Mouse (Mus musculus) forebrain, postnatal 0 days (tissue): ENCODE results near the gene Gria1. TPM values are rescaled to one million over a fixed set of nuclear protein-coding genes. Genes with fewer than 3 reads are reported as not detected.

Experiments
- ATAC-seq: fragments of 200-750 bp; cut with Nextera tagmentation; 2 replicates; pipeline ENCODE4 v1.8.0; 2017; ENCODE audit warnings: mild to moderate bottlenecking, moderate library complexity
- DNase-seq: peaks from one replicate; pipeline ENCODE4 v3.0.0-alpha.2; 2015
- H3K27ac ChIP-seq: fragments of 300-500 bp; sonication (generic); 2 replicates; pipeline ENCODE4 v1.5.1; 2014; ENCODE audit warnings: low read depth, mild to moderate bottlenecking, antibody characterized with exemption, low read length, moderate library complexity, mixed read lengths
- H3K27me3 ChIP-seq: fragments of 300-500 bp; sonication (generic); 2 replicates; pipeline ENCODE4 v1.6.1; 2014; ENCODE audit warnings: mild to moderate bottlenecking, low read length, mixed read lengths; ENCODE audit not compliant: insufficient read depth
- H3K36me3 ChIP-seq: fragments of 300-500 bp; sonication (generic); 2 replicates; pipeline ENCODE4 v1.6.1; 2014; ENCODE audit warnings: mild to moderate bottlenecking, moderate library complexity; ENCODE audit not compliant: insufficient read depth
- H3K4me1 ChIP-seq: fragments of 300-500 bp; sonication (generic); 2 replicates; pipeline ENCODE4 v1.6.1; 2014; ENCODE audit warnings: antibody characterized with exemption; ENCODE audit not compliant: insufficient read depth
- H3K4me2 ChIP-seq: fragments of 300-500 bp; sonication (generic); 2 replicates; pipeline ENCODE4 v1.6.1; 2014; ENCODE audit warnings: low read depth, mild to moderate bottlenecking, moderate library complexity
- H3K4me3 ChIP-seq: fragments of 300-500 bp; sonication (generic); 2 replicates; pipeline ENCODE4 v1.5.1; 2014; ENCODE audit warnings: low read depth, low read length, mixed read lengths
- H3K9ac ChIP-seq: fragments of 300-500 bp; sonication (generic); 2 replicates; pipeline ENCODE4 v1.6.1; 2014; ENCODE audit warnings: mild to moderate bottlenecking
- H3K9me3 ChIP-seq: fragments of 300-500 bp; sonication (generic); 2 replicates; pipeline ENCODE4 v1.6.1; 2016; ENCODE audit warnings: low read length
- CTCF ChIP-seq: sonication (generic); IDR thresholded peaks from 2 replicates; pipeline ENCODE4 v1.5.1; 2016; ENCODE audit warnings: antibody characterized with exemption, control low read depth, low read depth
- WGBS: fragments of 180-500 bp; shearing (Covaris S2); extraction: QIAGEN DNeasy Blood & Tissue Kit; methylation state at CpG from one replicate; pipeline ENCODE4 v1.1.7; 2014; 5-methylcytosine and 5-hydroxymethylcytosine counted together
- polyA plus RNA-seq: library from polyadenylated mRNA; unstranded; fragments of >200 nt; fragmentation: Nextera tagmentation; extraction: Ambion mirVana; gene quantifications from 2 replicates; pipeline ENCODE4 v1.2.1, GENCODE M21; 2015
- total RNA-seq: library from RNA; depleted of rRNA; stranded (reverse); fragments of >200 nt; gene quantifications from 2 replicates; pipeline ENCODE4 v1.2.3, GENCODE M21; 2014

The Gria1 gene
- total and polyA plus RNA-seq, 2 experiments from 2014 or later, result 92.7 to 121 TPM

- Histone ChIP-seq H3K9me3 (no peaks in the 10 kb centered on the region), H3K4me3 (no peak overlapping the region), H3K27me3 (no peaks in the 10 kb centered on the region), H3K9ac (no peak overlapping the region), H3K36me3 (peaks cover 35% of the 10 kb centered on the region), H3K4me1 (no peaks in the 10 kb centered on the region), H3K4me2 (no peak overlapping the region), H3K27ac (no peak overlapping the region)
- ATAC-seq (no peak), DNase-seq (no peak)
- TF ChIP-seq CTCF, result no peak
- WGBS, result 83% methylated on average over 2 of the region's 2 CpGs
Measured at GRCm38 (mm10) chr11:57235446-57235845, 224.3 kb downstream of the Gria1 start.

GRCm38 (mm10) chr11:57236431-57236830 is 225.2 kb downstream of the Gria1 start:
- 68% methylated on average over 1 of the region's 1 CpGs for WGBS
- no peak for DNase-seq
- Histone ChIP-seq H3K27me3 (no peaks in the 10 kb centered on the region), H3K4me2 (no peak overlapping the region), H3K4me1 (no peaks in the 10 kb centered on the region), H3K4me3 (no peak overlapping the region), H3K27ac (no peak overlapping the region), H3K9me3 (no peaks in the 10 kb centered on the region), H3K9ac (no peak overlapping the region), H3K36me3 (peaks cover 29% of the 10 kb centered on the region)
- no peak for ATAC-seq
- no peak for TF ChIP-seq CTCF

DNA sequence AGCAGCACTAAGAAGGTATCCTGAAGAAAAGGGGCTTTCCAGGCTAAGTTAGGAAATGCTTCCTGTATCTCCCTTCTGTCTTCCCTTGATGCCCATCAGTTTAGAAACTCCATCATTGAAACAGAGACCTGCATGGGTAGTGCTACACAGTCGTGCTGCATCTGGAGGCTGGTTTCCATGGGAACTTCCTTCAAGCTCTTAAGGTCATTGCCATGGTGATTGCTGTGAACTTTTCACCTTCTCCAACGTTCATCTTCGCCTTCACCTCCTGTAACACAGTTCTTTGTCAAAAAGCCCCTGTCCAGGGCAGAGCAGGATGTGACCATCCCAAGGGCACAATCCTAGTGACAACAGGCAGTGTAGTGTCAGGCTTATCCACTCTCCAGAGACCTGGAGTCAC is 228.6 kb downstream of the Gria1 start:
- Histone ChIP-seq H3K9me3 (no peaks in the 10 kb centered on the region), H3K4me3 (no peak overlapping the region), H3K4me1 (no peaks in the 10 kb centered on the region), H3K4me2 (no peak overlapping the region), H3K9ac (no peak overlapping the region), H3K27me3 (no peaks in the 10 kb centered on the region), H3K36me3 (peaks cover 25% of the 10 kb centered on the region), H3K27ac (no peak overlapping the region)
- no peak for TF ChIP-seq CTCF
- WGBS, result 30% methylated on average over 3 of the region's 3 CpGs
- DNase-seq, result no peak
- peak; percentile 62; the same call in 1 of the 2 replicates for ATAC-seq

DNA sequence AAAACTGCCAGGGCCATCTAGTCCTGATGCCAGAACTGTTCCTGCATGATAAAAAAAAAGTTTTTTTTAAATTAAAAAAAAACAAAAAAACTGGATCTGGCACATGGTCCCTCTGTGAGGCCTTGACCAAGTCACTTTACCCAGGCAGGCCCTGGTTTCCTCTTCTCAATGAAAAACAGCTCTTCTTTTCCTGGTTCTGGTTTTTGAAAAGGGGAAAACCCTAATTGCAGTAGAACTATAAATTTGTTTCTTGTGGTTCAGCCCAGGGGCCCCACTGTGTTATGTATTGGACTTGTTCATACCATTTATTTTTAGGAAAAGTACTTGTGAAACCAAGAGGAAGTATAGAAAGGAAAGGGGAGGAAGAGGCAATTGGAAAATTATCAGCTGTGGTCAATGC is 232.6 kb downstream of the Gria1 start:
- H3K9ac ChIP-seq, result no peak overlapping the region
- DNase-seq, result no peak
- no peak for TF ChIP-seq CTCF
- ATAC-seq, result no peak
- no peaks in the 10 kb centered on the region for H3K9me3 ChIP-seq
- H3K4me2 ChIP-seq, result no peak overlapping the region
- H3K4me1 ChIP-seq, result no peaks in the 10 kb centered on the region
- no peaks in the 10 kb centered on the region for H3K27me3 ChIP-seq
- no peak overlapping the region for H3K27ac ChIP-seq
- no peak overlapping the region for H3K4me3 ChIP-seq
- 0 out of 2 replicates have a peak, but pooled peaks cover 9% of the 10 kb centered on the region for H3K36me3 ChIP-seq

DNA sequence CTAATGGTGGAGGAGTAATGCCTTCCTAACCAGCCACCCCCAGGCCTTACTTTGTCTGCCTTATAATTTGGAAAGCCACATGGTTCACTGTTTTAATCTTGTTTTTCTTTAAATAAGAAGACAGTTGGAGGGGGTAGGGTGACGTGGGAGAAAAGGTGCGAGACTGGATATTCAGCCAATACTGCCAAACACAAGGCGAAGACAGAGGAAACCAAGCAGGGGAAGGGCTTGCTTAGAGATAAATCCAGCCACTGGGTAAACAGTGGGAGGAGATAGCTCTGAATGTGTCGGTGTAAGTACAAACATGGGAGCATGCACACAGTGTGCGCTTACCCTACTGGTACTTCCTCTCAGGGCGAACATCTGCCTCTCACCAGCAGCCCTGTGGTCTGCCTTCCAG is 233.4 kb downstream of the Gria1 start:
- 0 out of 2 replicates have a peak, but pooled peaks cover 9% of the 10 kb centered on the region for H3K36me3 ChIP-seq
- no peak overlapping the region for H3K27ac ChIP-seq
- 75% methylated on average over 6 of the region's 6 CpGs for WGBS
- no peak overlapping the region for H3K9ac ChIP-seq
- no peaks in the 10 kb centered on the region for H3K9me3 ChIP-seq
- no peaks in the 10 kb centered on the region for H3K4me1 ChIP-seq
- H3K4me2 ChIP-seq, result no peak overlapping the region
- no peak overlapping the region for H3K4me3 ChIP-seq
- H3K27me3 ChIP-seq, result no peaks in the 10 kb centered on the region
- DNase-seq (no peak), ATAC-seq (peak; percentile 34; the same call in 1 of the 2 replicates)
- TF ChIP-seq CTCF, result no peak

GRCm38 (mm10) chr11:57248870-57249269 is 237.7 kb downstream of the Gria1 start:
- Histone ChIP-seq H3K4me2 (no peak overlapping the region), H3K4me1 (no peaks in the 10 kb centered on the region), H3K36me3 (no peaks in the 10 kb centered on the region), H3K9ac (no peak overlapping the region), H3K27me3 (no peaks in the 10 kb centered on the region), H3K9me3 (no peaks in the 10 kb centered on the region), H3K27ac (no peak overlapping the region), H3K4me3 (no peak overlapping the region)
- ATAC-seq (no peak), DNase-seq (no peak)
- TF ChIP-seq CTCF, result no peak
- WGBS, result 57% methylated on average over 4 of the region's 4 CpGs

DNA sequence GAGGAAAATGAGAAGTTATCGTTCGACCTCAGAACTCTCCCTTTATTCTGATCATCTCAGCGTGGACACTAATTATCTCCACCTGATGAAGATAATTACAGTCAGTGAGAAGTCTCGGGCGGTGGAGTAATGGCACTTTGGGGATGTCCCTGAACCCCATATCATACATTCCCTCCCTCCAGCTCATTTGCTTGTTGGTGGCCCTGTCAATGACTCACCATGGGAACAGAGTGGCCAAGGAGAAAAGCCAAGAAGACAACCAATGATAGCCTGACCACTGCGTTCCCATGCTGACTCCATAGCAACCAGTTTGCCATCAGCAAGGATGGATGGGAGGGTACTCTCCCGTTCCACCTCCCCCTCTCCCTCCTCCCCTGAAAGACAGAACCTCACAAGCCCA is 238.9 kb downstream of the Gria1 start:
- Histone ChIP-seq H3K4me3 (no peak overlapping the region), H3K36me3 (no peaks in the 10 kb centered on the region), H3K9ac (no peak overlapping the region), H3K27ac (no peak overlapping the region), H3K9me3 (no peaks in the 10 kb centered on the region), H3K27me3 (no peaks in the 10 kb centered on the region), H3K4me2 (no peak overlapping the region), H3K4me1 (no peaks in the 10 kb centered on the region)
- DNase-seq (no peak), ATAC-seq (no peak)
- WGBS, result 70% methylated on average over 7 of the region's 7 CpGs
- no peak for TF ChIP-seq CTCF

DNA sequence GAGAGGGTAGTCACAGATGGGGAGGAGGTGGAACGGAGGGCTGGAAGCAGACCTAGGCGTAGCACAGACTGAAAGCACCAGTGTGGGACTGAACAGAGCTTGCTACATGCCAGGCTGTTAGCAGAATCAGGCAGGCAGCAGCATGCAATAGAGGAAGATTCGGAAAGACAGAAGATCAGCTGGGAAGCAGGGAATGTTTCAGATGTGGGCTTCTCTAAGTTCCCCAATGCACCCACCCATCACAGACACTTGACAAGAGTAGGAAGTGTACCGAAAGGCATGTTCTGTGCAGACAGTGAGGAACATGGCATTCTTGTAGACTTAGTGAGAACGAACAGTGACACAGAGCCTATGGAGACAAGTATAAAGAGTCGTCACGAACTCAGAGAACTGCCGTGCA is 260.5 kb downstream of the Gria1 start:
- no peak for DNase-seq
- 82% methylated on average over 8 of the region's 8 CpGs for WGBS

More for the DNA sequence above, 260.5 kb downstream of the Gria1 start:
- H3K27ac ChIP-seq, result no peak overlapping the region
- no peaks in the 10 kb centered on the region for H3K4me1 ChIP-seq
- no peak overlapping the region for H3K9ac ChIP-seq
- H3K4me3 ChIP-seq, result no peak overlapping the region
- no peaks in the 10 kb centered on the region for H3K9me3 ChIP-seq
- H3K27me3 ChIP-seq, result no peaks in the 10 kb centered on the region
- no peak for TF ChIP-seq CTCF
- peak; percentile 54 for ATAC-seq
- H3K36me3 ChIP-seq, result no peaks in the 10 kb centered on the region
- H3K4me2 ChIP-seq, result no peak overlapping the region
